Mouse (Mus musculus) heart, adult 11 months (tissue): ENCODE results near the gene 1110017D15Rik.
"Not testable (repeated sequence)": the region's sequence is repeated elsewhere in the genome, so short reads cannot be mapped to it uniquely, and the experiment has no call there.

ENCODE experiments used
- DNase-seq: peaks from one replicate; pipeline ENCODE4 v3.0.0; 2022

Gene 1110017D15Rik

GRCm38 (mm10) chr4:41479456-41479804 lies 37.7 kb downstream of the 1110017D15Rik start:
- peak; percentile 97 for DNase-seq

DNA sequence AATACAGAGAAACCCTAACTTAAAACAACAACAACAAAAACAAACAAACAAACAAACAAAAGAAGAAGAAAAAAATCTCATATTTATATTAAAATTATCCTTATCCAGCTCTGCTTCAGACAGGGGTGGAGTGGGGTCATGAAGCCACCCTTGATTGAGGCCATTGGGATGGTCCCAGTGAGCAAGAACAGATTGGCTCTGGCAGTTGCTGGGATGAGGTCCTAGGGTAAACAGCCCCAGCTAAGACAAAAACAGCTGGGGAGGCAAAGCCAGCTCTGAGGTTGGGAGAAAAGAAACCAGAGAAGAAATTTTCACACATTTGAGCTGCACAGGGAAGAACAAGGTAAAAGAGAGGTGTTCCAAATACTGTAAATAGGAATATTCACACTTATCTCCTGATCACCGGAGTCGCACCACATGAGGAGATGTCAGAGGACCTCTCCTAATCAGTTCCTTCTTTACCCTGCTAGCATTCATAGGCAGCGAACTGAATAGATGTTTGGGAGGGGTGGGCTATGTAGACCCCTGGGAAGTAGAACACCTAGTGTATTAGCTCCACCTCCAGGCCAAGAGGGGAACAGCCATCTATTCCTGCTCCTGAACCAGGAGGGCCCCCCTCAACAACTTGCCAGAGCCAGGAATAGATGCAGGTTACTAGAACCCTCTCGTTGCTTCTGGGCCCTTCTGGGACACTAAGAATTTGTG lies 38.2 kb downstream of the 1110017D15Rik start:
- peak; percentile 95 for DNase-seq

GRCm38 (mm10) chr4:41477648-41478160 lies 39.4 kb downstream of the 1110017D15Rik start:
- peak; percentile 90 for DNase-seq

- peak; percentile 70 for DNase-seq
These were observed 45.8 kb downstream of the 1110017D15Rik start for GRCm38 (mm10) chr4:41471384-41471689.

DNA sequence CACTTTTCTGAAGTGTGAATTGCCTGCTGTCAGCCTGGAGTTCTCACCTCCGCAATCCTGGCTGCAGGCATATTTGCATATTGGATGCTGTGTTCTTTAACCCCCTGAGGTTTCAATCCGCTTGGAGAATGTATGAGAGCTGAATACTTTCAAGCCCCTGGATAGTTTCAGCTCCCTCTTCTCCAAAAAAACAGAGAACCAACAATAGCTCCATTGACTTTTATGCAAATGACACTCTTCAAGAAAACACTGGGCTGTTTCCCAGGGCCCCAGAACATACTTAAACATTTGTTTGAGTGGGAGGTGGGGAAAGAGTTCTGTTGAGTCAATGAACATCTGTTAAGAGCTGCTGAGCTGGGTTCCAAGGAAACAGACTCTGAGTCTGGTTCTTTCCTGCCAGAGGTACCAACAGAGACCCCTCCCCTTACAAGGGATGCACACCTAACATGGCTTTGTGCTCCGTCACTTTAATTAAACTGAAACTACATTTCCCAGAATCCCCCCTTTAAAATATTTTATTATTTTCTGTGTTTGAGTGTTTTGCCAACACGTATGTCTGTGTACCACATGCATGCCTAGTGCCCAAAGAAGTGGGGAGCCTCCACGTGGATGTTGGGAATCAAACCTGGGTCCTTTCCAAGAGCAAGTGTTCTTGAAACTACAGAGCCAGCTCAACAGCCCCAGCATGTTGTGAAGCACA lies 46.3 kb downstream of the 1110017D15Rik start:
- DNase-seq, result peak; percentile 92

- DNase-seq, result no peak
These were observed 47.0 kb downstream of the 1110017D15Rik start for GRCm38 (mm10) chr4:41470051-41470683.

- no peak for DNase-seq
These were observed 47.9 kb downstream of the 1110017D15Rik start for GRCm38 (mm10) chr4:41469199-41469598.

DNA sequence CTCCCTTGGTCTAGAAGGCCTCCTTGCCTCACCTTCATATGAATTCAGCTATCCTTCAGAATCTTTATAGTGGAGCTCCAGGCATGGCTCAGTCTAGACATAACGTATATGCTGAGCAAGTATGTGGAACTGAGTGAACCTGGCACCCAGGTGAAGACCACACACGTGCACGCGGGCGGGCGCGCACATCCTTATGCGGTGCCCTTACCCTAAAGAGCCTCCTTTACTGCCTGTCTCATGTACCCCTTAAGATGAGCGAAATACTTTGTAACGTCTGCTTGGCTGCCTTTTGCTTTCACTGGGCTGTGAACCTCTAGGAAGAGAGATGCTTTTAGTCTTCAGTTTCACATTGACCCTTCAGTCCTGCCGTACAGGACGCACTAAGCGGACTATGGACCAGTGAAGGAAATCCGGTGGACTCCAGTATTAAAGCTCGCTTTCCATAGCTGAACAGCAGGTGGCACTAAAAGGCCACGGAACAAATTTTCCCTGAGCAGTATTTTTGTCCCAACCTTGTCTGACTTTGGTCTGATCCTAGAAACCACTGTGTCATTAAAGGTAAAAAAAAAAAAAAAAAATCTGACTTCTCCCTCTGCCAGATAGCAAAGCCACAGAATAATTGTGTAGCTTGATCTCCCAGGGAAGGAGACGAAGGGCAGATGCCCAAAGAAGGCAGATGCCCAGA lies 48.6 kb downstream of the 1110017D15Rik start:
- DNase-seq, result peak; percentile 93

DNA sequence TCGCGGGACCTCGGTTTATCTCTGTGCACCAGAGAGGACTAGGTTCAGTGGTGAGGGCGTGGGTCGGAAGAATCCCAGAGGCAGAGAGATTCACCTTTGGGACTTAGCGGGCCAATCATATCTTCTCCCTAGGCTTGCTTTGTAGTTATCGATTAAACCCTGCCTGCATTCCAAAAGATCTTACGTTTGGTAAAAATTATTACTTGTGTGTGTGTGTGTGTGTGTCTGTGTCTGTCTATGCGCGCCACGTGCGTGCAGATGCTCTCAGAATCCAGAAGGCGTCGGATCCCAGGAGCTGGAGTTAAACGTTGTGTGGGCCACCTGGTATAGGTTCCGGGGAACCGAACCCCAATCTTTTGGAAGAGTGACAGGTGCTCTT lies 51.9 kb downstream of the 1110017D15Rik start:
- no peak for DNase-seq

DNA sequence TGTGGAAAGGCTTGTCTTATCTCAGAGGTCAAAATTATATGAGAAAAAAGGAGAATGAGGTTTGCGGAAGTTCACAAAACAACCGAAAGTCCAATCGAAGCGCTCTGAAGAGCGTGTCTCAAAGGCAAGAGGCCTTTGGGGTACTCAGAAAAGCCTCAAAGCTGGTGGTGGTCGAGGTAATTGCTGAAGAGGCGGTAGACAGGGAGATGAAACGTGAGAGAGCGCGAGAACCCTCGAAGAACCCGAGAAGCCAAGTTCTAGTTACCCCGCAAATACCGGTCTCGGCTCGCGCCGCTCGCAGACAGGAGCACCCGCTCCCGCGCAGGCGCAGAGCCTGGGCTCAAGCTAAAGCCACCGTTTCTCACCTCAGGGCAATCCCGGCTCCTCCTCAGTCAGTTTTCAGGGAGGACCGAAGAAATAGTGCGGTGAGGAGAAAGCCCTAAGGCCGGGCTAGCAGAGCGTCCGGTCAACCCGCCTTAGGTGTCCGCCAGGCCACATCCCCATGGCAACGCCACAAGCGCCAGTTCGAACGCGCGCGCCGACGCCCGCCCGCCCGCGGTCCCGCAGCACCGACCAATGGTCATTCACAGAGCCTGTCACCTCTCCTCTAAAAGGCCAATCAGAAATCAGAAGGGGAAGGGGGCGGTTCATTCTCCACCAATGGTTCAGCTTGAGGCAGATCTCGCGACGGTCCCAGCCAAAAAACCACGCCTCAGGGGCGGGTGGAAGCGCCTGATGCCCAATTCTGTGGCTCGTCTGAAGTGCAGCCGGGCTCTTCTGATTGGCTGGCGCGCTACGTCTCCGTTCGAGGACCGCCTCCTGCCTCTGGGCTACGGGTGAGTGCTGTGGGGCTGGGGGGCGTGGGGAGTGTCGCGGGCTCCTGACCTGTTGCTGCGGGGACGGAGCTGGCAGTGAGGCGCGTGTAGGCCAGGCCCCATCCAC lies 52.5 kb downstream of the 1110017D15Rik start, which contains the start of the genes Kif24 and Nudt2:
Gene Kif24 (minus strand): TSS at position 543 of the 942 bp plus-strand sequence.
Gene Nudt2 (plus strand): TSS at position 807 of the 942 bp plus-strand sequence.
- DNase-seq, result peak; percentile 100

GRCm38 (mm10) chr4:41463051-41463738 lies 53.9 kb downstream of the 1110017D15Rik start:
- not testable (repeated sequence) for DNase-seq

DNA sequence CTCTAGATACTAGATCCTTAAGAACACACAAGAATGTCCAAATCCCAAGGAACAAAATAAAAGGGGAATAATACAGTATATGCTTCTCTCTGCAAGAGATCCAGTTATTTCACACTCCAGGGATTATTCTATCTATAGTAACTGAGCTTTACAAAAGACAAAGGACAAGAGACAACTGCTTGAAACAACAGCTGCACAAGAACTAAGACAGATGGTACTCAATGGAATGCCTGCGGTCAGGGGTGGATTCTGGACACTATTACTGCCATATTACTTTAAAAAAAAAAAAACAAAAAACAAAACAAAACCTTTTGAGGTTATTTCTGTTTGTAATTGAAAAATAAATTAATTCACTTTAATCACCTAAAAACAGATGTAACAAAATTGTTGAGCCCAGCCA lies 56.4 kb downstream of the 1110017D15Rik start:
- DNase-seq, result no peak
